Mouse (Mus musculus) small intestine, adult 2 months (tissue): ENCODE data around the gene Tbxas1.

Experiments
- CTCF ChIP-seq: fragments of 200-500 bp; IDR thresholded peaks from 2 replicates; pipeline ENCODE4 v1.5.1; 2012; ENCODE audit warnings: low read depth, mild to moderate bottlenecking, control low read depth, inconsistent platforms, low read length, moderate library complexity, mixed read lengths; ENCODE audit not compliant: insufficient replicate concordance, insufficient read length; ENCODE audit errors: extremely low read depth
- POLR2A ChIP-seq: fragments of 200-500 bp; IDR thresholded peaks from 2 replicates; pipeline ENCODE4 v1.6.1; 2012; ENCODE audit warnings: low read depth, mild to moderate bottlenecking, control low read depth, inconsistent platforms, low read length, moderate library complexity

DNA sequence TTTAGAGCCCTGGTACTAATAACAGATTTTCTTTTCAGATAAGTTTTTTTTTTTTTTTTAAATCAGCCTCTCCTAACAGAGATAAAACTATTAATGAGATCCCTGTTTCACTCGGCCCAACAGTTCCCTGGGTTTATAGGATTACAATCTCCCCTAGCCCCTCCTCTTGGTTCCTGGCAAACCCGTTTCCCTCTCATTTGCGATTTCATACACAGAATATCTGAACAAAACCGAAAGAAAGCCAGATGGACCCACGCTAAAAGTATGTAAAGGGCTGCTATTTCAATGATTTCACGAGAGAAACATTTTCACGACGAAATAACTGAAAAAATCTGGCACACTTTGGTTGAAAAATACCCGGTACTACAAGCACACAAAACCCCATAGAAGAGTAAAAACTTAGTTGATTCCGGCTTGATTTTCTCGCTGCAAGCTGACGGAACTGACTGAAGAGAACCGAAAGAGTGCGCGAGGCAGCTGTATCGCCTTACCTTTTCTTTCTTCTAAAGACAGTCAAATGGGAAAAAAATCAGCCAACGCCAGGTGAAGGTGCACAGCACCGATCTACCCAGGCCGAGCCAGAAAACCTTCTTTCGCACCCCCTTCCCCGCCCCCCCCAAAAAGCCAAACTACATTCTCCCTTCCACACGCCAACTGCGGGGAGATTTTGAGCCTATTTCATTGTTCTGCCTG lies 493 bp upstream of the Tbxas1 start:
- TF ChIP-seq CTCF (no peak), POLR2A (0 out of 2 replicates have a peak, but pooled peaks have one; percentile 35)
